Comparison of ENCODE assay signal across 14 mouse cellular contexts in the genomic region with DNA sequence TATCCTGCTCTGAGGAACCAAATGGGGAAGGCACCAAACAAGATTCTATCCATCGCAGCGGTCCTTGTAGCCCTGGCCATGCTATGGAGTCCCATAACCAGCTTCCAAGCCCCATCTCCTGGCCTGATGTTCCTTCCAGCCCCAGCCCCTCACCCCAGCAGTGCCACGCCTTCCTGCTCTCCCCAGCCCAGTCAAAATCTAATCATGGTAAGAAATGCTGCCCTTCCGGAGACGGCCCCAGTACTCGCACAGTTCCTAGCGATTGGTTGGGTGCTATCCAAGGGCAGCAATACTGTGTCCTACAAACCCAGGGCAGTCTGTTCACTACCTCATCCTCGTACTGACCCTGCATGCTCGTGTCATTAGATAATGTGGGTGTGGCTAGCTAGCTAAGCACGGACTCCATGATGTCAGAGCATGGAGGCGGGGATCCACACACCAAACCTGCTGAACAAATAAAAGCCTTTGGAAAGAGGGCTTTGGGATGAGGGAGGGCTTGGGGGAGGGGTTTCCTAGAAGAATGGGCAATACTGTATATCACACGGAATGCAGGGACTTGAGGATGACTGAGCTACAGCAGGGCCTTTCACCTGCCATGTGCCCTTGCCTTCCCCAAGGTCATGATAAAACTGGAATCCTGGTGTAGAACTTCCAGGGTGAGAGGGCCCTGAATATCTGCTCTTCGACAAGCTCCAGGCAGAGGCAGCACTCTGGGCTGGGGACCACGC.
A peak's percentile ranks its signal among the peaks of the same experiment; 100 is the strongest.
DNase-seq lines count a peak whose midpoint lies in the region; ATAC-seq and TF ChIP-seq lines count a peak whose summit lies in the region.
"Had no signal": no experiment of that assay in that cellular context is flagged by ENCODE, and none has a peak within 500 bp of the region (broad histone marks: within the 10 kb centered on the region; RNA-seq: fewer than 3 reads in every experiment).

No protein-coding gene starts in this region.

- peak; percentile 6 for DNase-seq in adrenal gland, adult 8-10 months
- no peak for DNase-seq in adrenal gland, postnatal 36 days
- peak; percentile 36 for DNase-seq in lung, embryonic 14.5 days
- no peak for DNase-seq in lung, adult 2 months
- DNase-seq in thymus, postnatal 36 days = no peak
- DNase-seq: cerebellum, postnatal 25 days; layer of hippocampus, adult 9-11 months had no signal

- no peaks in the 10 kb centered on the region for H3K27me3 ChIP-seq in lung, embryonic 14.5 days (ENCODE audit: insufficient read depth, low read length)
- no peaks in the 10 kb centered on the region; the same call in 1 of the 2 replicates for H3K27me3 ChIP-seq in heart, embryonic 15.5 days
- H3K27me3 ChIP-seq: hindbrain, embryonic 12.5 days had no signal

- peak; percentile 75 for ATAC-seq in lung, embryonic 14.5 days (ENCODE audit: insufficient read depth)
- peak; percentile 85 for ATAC-seq in heart, embryonic 15.5 days (replicated peaks; ENCODE audit: insufficient number of reproducible peaks, insufficient read depth, low FRiP score, low read depth)
- peak; percentile 77 for ATAC-seq in megakaryocyte-erythroid progenitor cell, adult 5-6 weeks (replicated peaks; ENCODE audit: low FRiP score, low TSS enrichment, poor library complexity, severe bottlenecking)
- ATAC-seq in inflammation-experienced regulatory T-cells, adult 6 months = no peak

- no peak overlapping the region for H3K4me2 ChIP-seq in lung, embryonic 14.5 days
- peak overlapping the region; percentile 34 for H3K4me2 ChIP-seq in heart, embryonic 15.5 days
- H3K4me2 ChIP-seq: hindbrain, embryonic 12.5 days; kidney, embryonic 15.5 days; limb, embryonic 13.5 days had no signal

- TF ChIP-seq CTCF in lung, embryonic 14.5 days (IDR thresholded peaks at IDR 0.05; ENCODE audit: low read depth) = no peak
- TF ChIP-seq CTCF in lung, adult 2 months (IDR thresholded peaks at IDR 0.05; ENCODE audit: insufficient read depth, low read length) = no peak

- H3K9ac ChIP-seq in lung, embryonic 14.5 days = no peak overlapping the region
- no peak overlapping the region for H3K9ac ChIP-seq in heart, embryonic 15.5 days
- H3K9ac ChIP-seq: hindbrain, embryonic 12.5 days; kidney, embryonic 15.5 days; limb, embryonic 13.5 days had no signal

- WGBS in lung, embryonic 14.5 days = 58% methylated on average over 14 of the region's 14 CpGs
- WGBS in lung, adult 2 months = 59% methylated on average over 14 of the region's 14 CpGs
- 41% methylated on average over 14 of the region's 14 CpGs for WGBS in heart, embryonic 15.5 days

- H3K4me1 ChIP-seq in lung, embryonic 14.5 days (ENCODE audit: insufficient read depth) = no peaks in the 10 kb centered on the region; the same call in 1 of the 2 replicates
- H3K4me1 ChIP-seq in lung, adult 2 months (ENCODE audit: control insufficient read depth, insufficient read depth, low read length) = no peaks in the 10 kb centered on the region
- H3K4me1 ChIP-seq in heart, embryonic 15.5 days (replicated peaks) = peaks cover 6% of the 10 kb centered on the region

- H3K36me3 ChIP-seq in lung, embryonic 14.5 days (ENCODE audit: insufficient read depth) = no peaks in the 10 kb centered on the region
- H3K36me3 ChIP-seq in heart, embryonic 15.5 days = no peaks in the 10 kb centered on the region
- H3K36me3 ChIP-seq: hindbrain, embryonic 12.5 days; kidney, embryonic 15.5 days; limb, embryonic 13.5 days had no signal

- H3K9me3 ChIP-seq in lung, embryonic 14.5 days (ENCODE audit: low read depth, low read length) = no peaks in the 10 kb centered on the region
- H3K9me3 ChIP-seq in heart, embryonic 15.5 days (replicated peaks) = no peaks in the 10 kb centered on the region
- H3K9me3 ChIP-seq: hindbrain, embryonic 12.5 days; kidney, embryonic 15.5 days; limb, embryonic 13.5 days had no signal

- no peak overlapping the region for H3K27ac ChIP-seq in lung, embryonic 14.5 days (ENCODE audit: low read depth)
- H3K27ac ChIP-seq in heart, embryonic 15.5 days = no peak overlapping the region; the same call in 1 of the 2 replicates
- H3K27ac ChIP-seq: hindbrain, embryonic 12.5 days; kidney, embryonic 15.5 days; limb, embryonic 13.5 days had no signal

- TF ChIP-seq POLR2A in lung, adult 2 months (IDR thresholded peaks at IDR 0.05; ENCODE audit: borderline replicate concordance, extremely low read depth, low read depth, low read length) = no peak

- H3K4me3 ChIP-seq in lung, embryonic 14.5 days (ENCODE audit: low read depth, low read length) = no peak overlapping the region
- no peak overlapping the region for H3K4me3 ChIP-seq in lung, adult 2 months (replicated peaks; ENCODE audit: extremely low read depth, low read depth, low read length)
- no peak overlapping the region for H3K4me3 ChIP-seq in heart, embryonic 15.5 days
- H3K4me3 ChIP-seq: erythroblast, embryonic 14.5 days; hindbrain, embryonic 12.5 days; kidney, embryonic 15.5 days; limb, embryonic 13.5 days had no signal

Comparison
In these comparisons a context has a peak if more than half of its experiments do, and no peak if none do; other contexts are left out.
1. DNase-seq: peak in adrenal gland, adult 8-10 months (single experiment) and lung, embryonic 14.5 days (single experiment); none in adrenal gland, postnatal 36 days (0 of 2), lung, adult 2 months (single experiment) and thymus, postnatal 36 days (0 of 2).